In genomic region chr16:49500818-49501217, GRCm38 (mm10) we compare ENCODE assay signal across 8 mouse cellular contexts.
DNase-seq lines count a peak whose midpoint lies in the region; ATAC-seq and TF ChIP-seq lines count a peak whose summit lies in the region.
"Had no signal": no experiment of that assay in that cellular context is flagged by ENCODE, and none has a peak within 500 bp of the region (broad histone marks: within the 10 kb centered on the region; RNA-seq: fewer than 3 reads in every experiment).

No protein-coding gene starts in this region.

- H3K9me3 ChIP-seq in hindbrain, embryonic 14.5 days (ENCODE audit: control insufficient read depth, low read length) = no peaks in the 10 kb centered on the region
- H3K9me3 ChIP-seq: heart, embryonic 15.5 days had no signal

- peak; percentile 76; the same call in 1 of the 2 replicates for ATAC-seq in hindbrain, embryonic 14.5 days (ENCODE audit: low FRiP score)

- H3K27ac ChIP-seq in hindbrain, embryonic 14.5 days = no peak overlapping the region
- H3K27ac ChIP-seq: heart, embryonic 15.5 days had no signal

- H3K9ac ChIP-seq in hindbrain, embryonic 14.5 days = no peak overlapping the region
- H3K9ac ChIP-seq: heart, embryonic 15.5 days had no signal

- peak; percentile 52 for TF ChIP-seq CTCF in lung, adult 2 months (IDR thresholded peaks at IDR 0.05; ENCODE audit: insufficient read depth, low read length)

- TF ChIP-seq POLR2A in lung, adult 2 months (IDR thresholded peaks at IDR 0.05; ENCODE audit: borderline replicate concordance, extremely low read depth, low read depth, low read length) = no peak

- 38% methylated on average over 4 of the region's 4 CpGs for WGBS in hindbrain, embryonic 14.5 days
- WGBS in lung, adult 2 months = 15% methylated on average over 4 of the region's 4 CpGs

- no peak overlapping the region for H3K4me3 ChIP-seq in hindbrain, embryonic 14.5 days (replicated peaks; ENCODE audit: low read length)
- H3K4me3 ChIP-seq in lung, adult 2 months (replicated peaks; ENCODE audit: extremely low read depth, low read depth, low read length) = no peak overlapping the region
- H3K4me3 ChIP-seq: heart, embryonic 15.5 days had no signal

- no peaks in the 10 kb centered on the region for H3K4me1 ChIP-seq in hindbrain, embryonic 14.5 days (replicated peaks; ENCODE audit: control insufficient read depth, insufficient read depth, low read length)
- peaks cover 2% of the 10 kb centered on the region; the same call in 1 of the 2 replicates for H3K4me1 ChIP-seq in lung, adult 2 months (ENCODE audit: control insufficient read depth, insufficient read depth, low read length)
- H3K4me1 ChIP-seq: heart, embryonic 15.5 days had no signal

- peak; percentile 33 for DNase-seq in right cerebral cortex, adult 18-20 months
- no peak for DNase-seq in right cerebral cortex, postnatal 36 days (ENCODE audit: low spot score in 2 of 2)
- DNase-seq in WW6 (ENCODE audit: low read depth, low spot score) = peak; percentile 9
- peak; percentile 72 for DNase-seq in embryo, embryonic 10.5 days (ENCODE audit: low spot score)
- DNase-seq in hindbrain, embryonic 14.5 days (ENCODE audit: low spot score) = peak; percentile 74
- DNase-seq in lung, adult 2 months = peak; percentile 8
- peak; percentile 74 for DNase-seq in retina, postnatal 1 day

- H3K27me3 ChIP-seq in hindbrain, embryonic 14.5 days (ENCODE audit: control insufficient read depth, insufficient read depth, low read length) = no peaks in the 10 kb centered on the region
- H3K27me3 ChIP-seq: heart, embryonic 15.5 days had no signal

- H3K4me2 ChIP-seq in hindbrain, embryonic 14.5 days (replicated peaks) = no peak overlapping the region
- H3K4me2 ChIP-seq: heart, embryonic 15.5 days had no signal

- H3K36me3 ChIP-seq in hindbrain, embryonic 14.5 days (replicated peaks; ENCODE audit: control insufficient read depth, insufficient read depth) = no peaks in the 10 kb centered on the region
- H3K36me3 ChIP-seq: heart, embryonic 15.5 days had no signal

Comparison
In these comparisons a context has a peak if more than half of its experiments do, and no peak if none do; other contexts are left out.
1. DNase-seq: peak in right cerebral cortex, adult 18-20 months (single experiment), WW6 (single experiment), embryo, embryonic 10.5 days (single experiment), hindbrain, embryonic 14.5 days (single experiment), lung, adult 2 months (single experiment) and retina, postnatal 1 day (single experiment); none in right cerebral cortex, postnatal 36 days (0 of 2).